Mouse (Mus musculus) urinary bladder, adult 18-20 months (tissue): ENCODE data around the gene Aym1.
"Not testable (repeated sequence)": the region's sequence is repeated elsewhere in the genome, so short reads cannot be mapped to it uniquely, and the experiment has no call there.

Source experiments
- DNase-seq, 2 experiments: peaks; one replicate each; pipeline ENCODE4 v3.0.0; 2022; ENCODE audit warnings: low spot score in 2 of 2, mixed read lengths in 2 of 2

The Aym1 gene

DNA sequence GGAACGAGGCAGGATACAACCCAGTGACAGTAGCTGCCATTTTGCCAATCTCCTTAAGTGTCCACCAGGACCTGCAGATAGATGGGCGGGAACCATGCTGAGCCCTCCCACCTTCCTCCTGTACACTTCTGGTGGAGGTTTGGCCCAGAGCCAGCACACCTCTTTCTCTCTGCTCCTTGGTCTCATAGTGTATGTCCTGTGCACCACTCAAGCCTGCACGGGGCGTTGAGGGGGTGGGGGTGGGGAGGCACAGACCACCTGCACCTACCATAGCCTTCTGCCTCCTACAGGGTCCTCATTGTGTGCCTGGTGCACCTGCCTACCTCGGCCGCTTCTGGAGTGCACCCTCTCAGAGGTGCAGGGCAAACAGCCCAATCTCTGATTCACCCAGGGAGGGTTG is 4.5 kb upstream of the Aym1 start:
- no peak for DNase-seq

DNA sequence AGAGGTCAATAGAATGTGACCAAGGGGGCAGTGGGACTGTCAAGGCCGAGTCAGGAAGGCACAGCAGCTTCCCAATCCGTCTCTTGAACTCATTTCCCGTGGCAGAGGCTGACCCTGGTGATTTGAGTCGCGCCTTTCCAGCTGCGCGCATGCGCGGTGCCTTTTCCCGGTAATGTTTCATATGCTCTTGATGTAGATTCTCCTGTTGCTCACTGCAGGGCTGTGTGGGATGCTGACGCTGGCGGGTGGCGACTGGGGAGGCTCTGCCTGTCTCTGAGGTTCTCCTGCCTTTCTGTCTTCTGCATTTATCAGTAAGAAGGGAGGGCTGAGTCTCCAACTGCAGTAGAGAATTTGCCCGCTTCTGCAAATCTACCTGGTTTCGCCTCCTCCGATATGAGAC is 2.8 kb upstream of the Aym1 start:
- no peak for DNase-seq

DNA sequence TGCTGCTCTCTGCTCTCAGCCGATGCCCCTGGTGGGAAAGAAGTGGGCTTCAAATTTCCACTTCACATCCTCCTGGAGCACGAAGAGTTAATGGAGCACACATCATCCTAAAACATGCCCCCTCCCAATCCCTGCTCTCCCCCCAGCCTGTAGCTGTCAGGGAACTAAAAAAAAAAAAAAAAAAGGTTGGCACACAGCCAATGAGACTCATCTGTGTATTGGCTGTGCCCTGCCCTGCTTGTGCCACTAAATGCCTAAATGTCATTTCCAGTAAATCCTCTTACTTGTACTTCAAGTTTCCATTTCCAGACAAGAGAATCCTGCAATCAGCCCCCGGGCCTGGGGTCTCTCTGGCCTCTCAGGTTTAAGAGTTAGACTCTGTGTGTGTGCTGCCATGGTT is 562 bp downstream of the Aym1 start:
- DNase-seq, result no peak

DNA sequence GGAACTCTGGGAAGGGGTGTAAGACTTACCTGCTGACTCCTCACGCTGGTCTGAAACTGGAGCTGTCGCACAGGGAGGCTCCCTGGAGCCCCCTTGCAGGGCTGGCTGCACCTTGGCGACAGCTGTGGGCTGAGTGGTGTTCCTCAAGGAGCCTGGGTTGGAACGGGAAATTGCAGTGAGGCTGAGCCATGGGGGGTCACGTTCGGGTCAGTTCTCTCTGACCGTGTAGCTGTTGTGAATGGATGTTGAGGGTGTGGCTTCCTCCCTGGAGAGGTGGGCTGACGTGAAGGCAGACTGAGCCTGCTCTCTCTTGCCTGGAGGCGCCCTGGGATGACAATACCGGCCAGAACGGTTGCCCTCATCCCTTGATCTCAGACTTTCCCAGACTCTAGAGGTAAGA is 1.7 kb downstream of the Aym1 start:
- DNase-seq, result no peak

DNA sequence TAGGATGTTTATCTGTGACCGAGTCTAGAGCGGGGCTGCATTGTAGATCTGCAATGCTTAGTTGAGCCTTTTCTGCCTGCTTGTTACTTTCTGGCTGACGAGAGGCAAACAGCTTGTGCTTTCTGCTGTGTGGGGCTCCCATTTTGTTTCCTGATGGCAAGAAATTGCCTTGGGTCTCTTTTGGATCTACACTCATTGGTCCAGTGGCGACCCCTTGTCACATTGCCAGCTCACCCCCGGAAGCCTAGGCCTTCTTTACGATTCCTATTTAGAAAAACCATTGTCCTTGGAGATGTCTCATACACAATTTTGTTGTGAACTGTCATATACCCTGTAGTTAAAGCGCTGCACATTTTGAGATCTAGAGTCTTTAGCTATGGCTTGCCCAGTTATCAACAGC is 4.2 kb downstream of the Aym1 start:
- no peak for DNase-seq

DNA sequence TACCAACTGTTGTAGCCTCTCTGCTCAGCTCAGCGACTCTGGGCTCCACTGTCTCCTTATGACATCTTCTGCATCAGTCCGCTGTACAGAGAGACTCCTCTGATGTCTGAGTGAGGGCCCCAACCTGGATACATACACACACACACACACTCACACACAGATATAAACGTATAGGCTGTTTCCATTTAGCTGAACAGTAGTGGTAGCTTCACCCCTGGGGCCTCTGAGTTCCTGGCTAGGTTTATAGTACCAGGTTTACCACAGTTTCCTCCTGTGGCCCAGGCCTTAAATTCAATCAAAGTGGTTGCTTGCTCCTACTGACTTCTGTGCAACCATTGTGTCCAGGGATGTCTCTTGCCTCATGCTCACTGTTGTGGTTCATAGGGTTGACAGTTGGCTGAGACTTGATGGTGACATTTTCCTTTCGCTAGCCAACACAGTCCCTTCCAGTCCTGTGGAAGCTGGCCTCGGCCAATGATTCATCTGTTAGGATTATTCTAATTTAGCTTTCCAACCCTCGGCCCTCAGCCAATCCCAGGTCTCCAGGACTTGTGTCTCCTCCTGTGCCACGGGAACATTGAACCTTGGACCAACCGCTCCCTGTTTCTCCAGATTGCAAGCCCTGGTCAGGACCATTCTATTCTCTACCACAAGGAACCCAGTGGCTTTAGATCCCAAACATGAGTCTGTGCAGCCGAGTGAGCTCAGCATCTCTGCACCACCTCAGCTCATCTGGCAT is 5.3 kb downstream of the Aym1 start:
- DNase-seq, result no peak

DNA sequence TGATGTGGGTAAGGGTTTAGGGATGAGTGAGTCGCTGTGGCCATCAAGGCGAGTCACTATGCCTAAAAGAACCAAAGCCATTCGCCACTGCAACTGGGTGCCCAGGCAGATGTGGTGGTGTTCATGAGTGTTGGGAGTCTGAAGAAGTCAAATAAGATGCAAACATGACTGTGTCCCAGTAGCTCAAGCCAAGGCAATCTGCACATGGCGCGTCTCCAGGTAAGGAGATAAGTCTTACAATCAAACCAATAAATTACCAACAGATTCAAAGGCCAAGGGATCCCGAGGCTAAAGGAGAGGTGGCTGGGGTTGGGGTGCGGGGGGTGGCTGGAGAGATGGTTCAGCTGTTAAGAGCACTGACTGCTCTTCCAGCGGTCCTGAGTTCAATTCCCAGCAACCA is 6.1 kb downstream of the Aym1 start:
- no peak for DNase-seq

DNA sequence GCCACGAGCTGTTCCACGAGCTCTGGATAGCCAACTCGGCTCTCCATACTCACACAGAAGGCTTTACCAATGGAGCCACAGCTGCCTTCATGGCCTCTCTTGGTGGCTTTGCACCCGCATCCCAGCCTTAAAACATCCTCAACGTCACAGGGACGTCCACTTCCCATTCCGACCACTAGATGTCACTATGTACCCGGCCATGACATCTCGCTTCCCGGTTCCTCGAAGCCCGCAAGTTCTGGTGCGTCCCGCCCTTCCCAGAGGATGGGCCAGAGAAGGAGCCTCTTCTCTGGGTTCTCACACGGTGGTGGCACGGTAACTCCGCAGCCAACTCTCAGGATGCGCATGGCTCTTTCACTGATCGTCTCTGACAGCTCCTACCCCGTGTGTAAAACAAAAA is 8.8 kb downstream of the Aym1 start:
- peak; percentile 34 to 67 for DNase-seq

DNA sequence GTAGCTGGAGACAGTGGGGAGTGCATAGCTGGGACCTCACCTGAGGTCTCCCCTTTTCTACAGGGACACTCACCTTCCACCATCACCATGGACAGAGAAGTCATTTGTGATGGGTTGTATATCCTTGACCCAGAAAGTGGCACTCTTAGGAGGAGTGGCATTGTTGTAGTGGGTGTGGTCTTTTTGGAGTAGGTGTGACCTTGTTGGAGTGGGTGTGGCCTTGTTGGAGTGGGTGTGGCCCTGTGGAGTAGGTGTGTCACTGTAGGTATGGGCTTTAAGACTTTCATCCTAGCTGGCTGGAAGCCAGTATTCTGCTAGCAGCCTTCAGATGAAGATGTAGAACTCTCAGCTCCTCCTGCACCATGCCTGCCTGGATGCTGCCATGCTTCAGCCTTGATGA is 10.6 kb downstream of the Aym1 start:
- DNase-seq, result not testable (repeated sequence)

DNA sequence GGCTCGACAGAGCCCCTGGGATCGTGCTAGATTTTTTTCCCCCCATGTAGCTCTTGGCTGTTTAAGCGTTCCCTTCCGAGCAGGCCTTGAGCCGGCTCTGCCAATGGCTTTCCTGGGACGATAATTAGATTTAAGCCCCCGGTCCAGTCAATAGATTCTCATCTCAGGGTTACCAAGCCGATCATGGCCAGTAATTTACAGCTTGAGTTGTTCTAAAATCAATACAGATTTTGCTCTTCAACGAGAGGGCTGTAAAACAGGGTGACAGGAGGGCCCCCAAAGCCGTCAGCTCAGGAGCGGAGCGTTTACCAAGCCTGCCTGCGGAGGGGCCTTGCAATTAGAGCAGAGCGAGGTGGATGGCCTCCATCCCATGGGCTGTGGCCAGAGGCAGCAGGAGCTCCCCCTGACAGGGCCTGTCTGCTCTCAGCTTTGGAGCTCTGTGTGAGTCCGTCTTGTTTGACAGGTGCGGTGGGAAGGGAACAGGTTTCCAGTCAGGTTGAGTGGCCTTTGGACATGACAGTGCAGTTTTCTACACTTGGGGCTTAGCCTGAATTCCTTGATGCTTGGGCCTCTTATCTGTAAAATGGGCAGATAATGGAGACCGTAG is 12.3 kb downstream of the Aym1 start:
- no peak for DNase-seq

DNA sequence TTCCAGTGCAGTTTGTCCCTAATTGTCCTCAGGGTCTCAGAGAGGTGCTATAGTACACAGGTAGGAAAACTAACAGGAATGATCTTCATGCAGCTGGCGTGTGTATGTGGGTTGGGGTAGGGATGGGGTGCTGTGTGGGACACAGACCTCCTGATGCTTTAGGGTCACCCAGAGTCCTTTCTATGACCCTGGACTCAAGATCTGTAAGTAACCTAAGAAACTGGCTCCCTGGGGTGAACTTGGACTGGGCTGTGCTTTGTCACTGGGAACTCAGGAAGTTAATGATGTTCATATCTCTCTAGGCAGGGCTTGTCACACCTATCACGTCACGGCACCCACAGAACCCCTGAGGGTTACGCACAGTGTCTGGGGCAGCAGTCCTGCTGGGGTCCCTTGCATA is 15.4 kb downstream of the Aym1 start:
- no peak for DNase-seq

DNA sequence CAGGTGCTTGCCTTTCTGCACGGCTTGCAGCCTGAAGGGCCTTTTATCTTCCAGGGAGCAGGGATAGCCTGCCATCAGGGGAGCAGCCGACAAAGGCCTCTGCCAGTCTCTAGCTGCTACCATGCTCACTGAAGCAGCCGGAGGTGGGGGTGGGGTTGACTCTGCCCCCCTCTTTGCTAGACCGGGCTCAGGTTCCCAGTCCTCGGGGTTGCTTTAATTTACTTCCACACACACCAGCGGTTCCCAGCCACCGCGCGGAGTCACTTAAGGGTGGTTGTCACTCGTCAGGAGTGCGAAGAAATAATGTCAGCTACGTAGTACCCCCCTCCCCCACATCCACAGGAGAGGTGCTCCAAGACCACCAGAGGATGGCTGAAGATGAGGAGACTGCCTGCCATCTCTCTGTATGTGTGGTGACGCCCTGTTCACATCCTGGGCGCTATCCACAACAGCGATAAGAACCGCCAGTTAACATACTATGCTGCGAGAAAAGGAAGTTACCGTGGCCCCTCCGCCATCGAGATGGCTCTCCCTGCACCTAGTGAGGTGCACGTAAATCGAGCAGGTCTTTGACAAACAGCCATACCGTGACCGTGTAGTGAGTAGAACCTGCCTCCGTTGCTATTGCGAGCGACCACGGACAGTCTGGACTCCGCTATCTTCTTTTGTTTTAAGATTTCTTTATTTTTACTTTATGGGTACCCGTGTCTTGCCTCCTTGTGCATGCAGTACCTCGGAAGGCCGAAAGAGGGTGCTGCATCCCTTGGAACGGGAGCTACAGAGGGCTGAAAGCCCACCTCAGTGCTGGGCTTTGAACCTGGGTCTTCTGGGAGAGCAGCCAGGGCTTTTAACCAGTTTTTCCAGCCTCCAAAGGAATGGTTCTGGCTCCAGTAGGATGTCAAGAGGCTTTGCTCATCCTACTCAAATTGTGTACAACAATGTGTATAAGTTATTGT is 16.2 kb downstream of the Aym1 start:
- peak in 1 of 2 experiments; percentile 28 for DNase-seq

DNA sequence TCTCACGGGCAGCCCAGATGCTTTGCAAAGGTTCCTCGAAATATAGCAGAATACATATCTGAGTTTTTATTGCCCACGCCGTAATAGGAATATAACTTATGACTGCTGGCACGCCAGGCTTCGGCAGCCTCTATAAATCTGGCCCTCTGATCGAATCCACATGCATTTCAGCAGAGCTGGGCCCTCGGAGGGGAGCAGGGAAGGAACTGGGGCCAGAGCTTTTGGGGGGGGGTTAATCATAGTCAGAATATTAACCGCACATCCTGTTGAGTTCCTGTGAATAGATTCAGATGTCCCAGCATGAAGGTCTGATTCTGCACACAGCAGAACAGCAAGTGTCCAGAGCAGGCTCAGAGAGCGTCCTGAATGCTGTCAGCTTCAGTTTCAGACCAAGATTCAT is 17.2 kb downstream of the Aym1 start:
- no peak for DNase-seq

DNA sequence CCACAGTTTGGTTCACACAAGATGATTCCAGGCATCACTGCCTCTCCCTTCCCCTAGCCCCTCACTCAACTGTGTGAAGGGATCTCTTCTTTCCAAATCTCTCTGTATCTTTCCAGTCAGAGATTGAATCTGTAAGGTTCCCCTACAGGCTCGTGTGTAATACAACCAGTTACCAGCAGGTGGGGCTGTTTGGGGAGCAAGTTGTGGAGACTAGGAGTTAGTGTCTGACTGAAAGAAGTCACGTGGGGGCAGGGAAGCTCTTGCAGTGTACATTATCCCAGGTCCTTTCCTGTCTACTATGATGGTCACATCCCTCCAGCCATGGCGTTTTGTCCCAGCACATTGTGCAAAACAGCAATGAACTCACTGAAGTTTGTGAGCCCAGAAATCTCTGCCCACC is 18.7 kb downstream of the Aym1 start:
- DNase-seq, result peak in 1 of 2 experiments; percentile 25

DNA sequence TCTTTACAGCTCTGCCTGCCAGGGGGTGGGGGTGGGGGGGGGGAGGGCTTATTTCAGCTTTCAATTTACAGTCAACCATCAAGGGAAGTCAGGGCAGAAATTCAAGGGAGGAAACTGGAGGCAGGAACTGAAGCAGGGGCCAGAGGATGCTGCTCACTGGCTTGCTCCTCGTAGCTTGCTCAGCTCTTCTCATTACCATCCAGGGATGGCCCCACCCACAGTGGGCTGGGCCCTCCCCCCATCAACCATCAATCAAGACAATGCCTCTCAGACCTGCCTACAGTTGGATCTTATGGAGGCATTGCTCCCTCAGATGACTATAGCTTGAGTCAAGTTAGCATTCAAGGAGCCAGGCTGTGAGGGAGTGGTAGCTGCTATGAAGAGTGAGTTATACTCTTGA is 19.2 kb downstream of the Aym1 start:
- DNase-seq, result no peak

DNA sequence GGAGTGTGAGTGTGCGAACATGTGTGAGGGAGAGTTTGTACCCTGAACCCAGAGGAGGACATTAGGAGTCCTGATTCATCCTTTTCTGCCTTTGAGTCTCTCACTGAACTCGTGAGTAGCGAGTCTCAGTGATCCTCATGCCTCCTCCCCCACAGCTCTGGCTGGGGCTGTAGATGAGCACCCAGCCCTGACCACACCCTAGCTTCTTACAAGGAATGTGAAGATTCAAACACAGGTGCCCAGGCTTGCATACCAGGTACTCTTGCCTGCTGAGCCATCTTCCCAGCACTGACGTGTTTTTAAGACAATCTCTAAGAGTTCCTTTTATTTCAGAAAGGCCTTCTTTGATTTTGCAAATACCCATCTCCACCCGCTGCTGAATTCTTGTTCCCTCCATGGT is 22.3 kb downstream of the Aym1 start:
- DNase-seq, result no peak

DNA sequence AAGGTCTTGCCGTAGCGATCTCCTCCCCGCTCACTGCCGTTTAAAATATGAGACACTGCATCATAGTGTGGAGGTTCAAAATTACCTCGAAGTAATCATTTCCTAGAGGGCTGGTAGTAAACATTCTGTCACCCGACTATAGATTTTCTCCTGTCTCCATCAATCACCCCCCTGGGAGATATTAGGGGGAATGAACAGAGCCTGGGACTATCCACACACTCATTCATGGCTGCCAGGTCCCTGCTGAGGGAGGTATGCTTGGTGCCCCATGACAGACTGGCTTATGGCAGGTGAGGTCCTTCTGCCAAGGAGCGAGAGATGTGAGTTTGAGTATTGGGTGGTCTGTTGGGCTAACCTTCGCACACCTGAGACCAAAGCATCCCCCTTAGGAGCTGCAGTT is 23.5 kb downstream of the Aym1 start:
- DNase-seq, result no peak

DNA sequence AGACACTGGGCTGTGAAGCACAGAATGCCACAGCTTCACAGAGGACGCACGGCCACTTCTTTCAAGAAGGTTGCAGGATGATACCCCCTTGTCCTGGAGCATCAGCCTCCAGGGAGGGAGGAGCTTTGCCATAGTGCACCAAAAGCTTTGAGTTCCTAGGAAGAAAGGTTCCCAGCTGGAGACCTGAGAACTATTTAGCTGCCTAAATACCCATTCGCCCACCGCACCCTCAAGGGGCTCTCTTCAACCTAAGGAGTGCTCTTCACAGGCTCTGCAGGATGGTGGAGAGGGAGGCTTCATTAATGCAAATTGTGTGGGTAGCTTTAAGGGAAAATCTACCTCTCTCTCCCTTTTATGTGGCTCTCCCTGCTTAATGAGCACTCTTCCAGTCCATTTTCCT is 25.5 kb downstream of the Aym1 start:
- no peak for DNase-seq

DNA sequence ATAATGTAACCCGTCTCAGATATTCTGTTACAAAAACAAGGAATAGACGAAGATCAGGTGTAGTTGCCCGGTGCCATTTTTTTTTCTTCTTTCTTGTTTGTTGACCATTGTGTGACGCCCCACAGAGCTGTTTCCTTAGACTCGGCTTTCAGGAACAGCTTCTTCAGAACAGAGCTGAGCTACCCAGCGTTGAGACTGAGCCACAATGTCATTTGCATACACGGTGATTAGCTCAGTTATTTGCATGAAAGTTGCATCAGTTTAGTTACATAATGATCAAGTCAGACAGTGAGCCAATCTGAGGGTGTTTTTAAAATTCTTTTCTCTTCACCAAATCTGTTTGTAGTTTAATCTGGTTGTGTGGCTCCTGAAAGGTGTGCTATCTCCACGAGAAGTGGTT is 36.7 kb downstream of the Aym1 start:
- DNase-seq, result no peak

DNA sequence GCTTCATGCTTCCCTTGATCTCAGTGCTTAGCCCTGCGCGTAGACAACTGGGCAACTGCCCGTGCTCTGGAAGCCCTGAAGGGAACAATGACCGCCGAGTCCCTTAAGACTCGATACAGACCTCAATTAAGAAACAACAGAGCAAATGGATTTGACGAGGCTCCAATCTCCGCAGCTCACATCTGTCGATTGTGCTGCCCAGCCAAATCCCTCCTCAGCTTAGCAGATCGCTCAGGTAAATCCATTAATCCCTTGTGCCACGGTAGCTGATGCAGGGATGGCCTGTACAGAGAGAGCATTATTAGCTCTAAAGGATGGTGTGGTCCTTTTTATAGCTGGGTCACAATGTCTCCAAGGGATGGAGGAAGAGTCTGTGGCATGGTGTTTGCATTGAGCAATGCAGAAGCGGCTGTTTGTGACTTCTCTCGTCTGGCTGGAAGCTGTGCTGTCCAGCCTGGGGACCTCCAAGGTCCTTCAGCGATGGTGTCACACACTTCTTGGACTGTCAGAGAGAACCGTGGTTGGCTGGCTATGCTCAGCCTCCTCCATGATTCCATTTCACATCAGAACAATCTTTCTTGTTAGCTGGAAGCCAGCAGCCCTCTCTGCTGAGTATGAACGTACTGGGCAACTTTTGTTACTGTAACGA is 39.3 kb downstream of the Aym1 start:
- DNase-seq, result no peak

DNA sequence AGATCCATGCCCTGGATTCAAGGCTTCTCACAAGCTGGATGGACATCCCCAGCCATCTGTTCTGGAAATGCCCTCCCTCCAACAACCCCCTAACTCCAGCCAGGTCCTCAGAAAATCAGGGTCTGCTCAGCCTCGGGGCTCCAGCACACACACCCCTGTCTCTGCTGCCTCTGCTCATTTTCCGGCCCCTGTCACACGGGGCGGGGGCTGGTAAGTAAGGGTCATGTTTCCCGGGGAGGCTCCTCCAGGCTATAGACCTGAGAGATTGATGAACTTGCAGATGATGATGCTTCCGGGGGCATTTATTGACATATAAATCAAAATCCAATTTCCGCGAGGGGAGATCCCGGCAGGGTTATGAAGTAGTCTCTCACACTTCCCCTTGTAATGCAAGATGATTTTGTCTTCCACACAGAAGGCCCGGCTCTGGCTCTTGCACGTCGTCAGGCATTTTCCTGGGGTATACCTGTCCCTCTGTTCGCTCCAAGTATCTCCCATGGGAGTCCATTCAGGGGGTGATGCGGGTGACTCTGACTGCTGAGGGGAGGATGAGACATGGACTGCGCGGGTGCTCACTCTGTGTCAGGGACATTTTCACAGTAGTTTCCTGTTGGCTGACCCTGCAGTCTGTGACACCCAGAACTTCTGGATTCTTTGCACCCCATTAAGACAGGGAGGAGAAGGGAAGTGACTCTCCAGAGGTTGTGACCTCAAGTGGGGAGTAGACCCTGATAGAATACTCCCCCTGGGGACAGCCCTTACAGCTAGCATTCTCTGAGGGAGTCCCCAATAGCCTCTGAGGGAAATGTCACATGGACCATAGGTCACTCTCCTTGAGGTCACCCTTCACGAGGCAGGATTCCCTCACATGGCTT is 40.6 kb downstream of the Aym1 start:
- DNase-seq, result no peak
